Mouse (Mus musculus) testis, postnatal 14 days (tissue): ENCODE results near the gene Rab11fip2.

Experiments
- DNase-seq: peaks from one replicate; pipeline ENCODE4 v3.0.0; 2021; ENCODE audit warnings: low spot score

The Rab11fip2 gene

DNA sequence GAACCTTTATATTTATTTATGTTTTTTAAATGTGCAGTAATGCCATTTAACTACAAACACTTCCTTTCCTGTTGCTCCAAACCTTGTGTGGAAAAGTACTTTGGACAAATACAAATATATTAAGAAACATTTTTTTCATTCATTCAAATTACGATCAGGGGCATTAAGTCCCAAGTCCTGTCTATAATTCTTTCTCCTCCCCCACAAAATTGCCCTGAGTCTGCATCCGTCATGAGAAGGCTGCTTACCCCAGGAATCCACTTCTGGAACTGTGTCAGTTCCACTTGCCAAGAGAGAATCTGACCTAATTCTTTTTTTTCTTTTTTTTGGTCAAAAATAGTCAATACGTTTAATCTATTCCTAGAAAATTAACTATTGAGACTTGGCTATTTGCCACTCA lies 90.4 kb downstream of the Rab11fip2 start:
- no peak for DNase-seq
